Mouse (Mus musculus) spleen, adult 2 months (tissue): Measurements from ENCODE around the gene Grm2.

Experiments used
- CTCF ChIP-seq: fragments of 200-500 bp; IDR thresholded peaks from 2 replicates; pipeline ENCODE4 v1.5.1; 2011; ENCODE audit warnings: mild to moderate bottlenecking, inconsistent platforms; ENCODE audit not compliant: insufficient read depth, insufficient read length, insufficient replicate concordance; ENCODE audit errors: extremely low read depth
- POLR2A ChIP-seq: fragments of 200-500 bp; IDR thresholded peaks from 2 replicates; pipeline ENCODE4 v1.6.1; 2011; ENCODE audit warnings: low read depth, low read length, inconsistent platforms

DNA sequence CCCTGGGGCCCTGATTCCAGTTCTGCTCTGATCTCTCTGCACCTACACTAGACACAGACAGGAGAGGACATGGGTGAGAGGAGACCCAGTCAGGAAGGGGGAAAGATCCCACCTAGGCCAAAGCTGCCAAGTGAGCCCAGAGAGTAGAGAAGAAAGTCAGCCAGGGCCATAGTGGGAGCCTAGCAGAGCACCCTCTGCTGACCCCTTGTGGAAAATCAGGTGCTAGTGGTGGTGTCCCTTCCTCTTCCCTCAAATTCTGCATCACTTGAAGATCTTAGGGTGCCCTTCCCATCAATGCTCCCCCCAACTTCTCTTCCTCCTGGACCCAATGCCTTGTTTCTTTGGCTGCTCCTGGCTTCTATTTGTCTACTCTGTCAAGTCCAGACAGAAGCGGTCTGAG lies 3.2 kb downstream of the Grm2 start:
- TF ChIP-seq POLR2A = no peak
- TF ChIP-seq CTCF = no peak
